Mouse (Mus musculus): ENCODE measurements around the gene Tnik. TPM values are rescaled to one million over a fixed set of nuclear protein-coding genes. Genes with fewer than 3 reads are reported as not detected.

Gene Tnik
- total RNA-seq, 1 experiment from 2014 or later, result 19.7 TPM

GRCm38 (mm10) chr3:28383526-28384126 is 120.6 kb downstream of the Tnik start:
- ATAC-seq (replicated peaks; ENCODE audit: insufficient number of reproducible peaks, low FRiP score, low TSS enrichment, poor library complexity, severe bottlenecking), result no peak

- no peak for ATAC-seq (replicated peaks; ENCODE audit: insufficient number of reproducible peaks, low FRiP score, low TSS enrichment, poor library complexity, severe bottlenecking)
These were observed 122.4 kb downstream of the Tnik start for GRCm38 (mm10) chr3:28385199-28385975.

GRCm38 (mm10) chr3:28388540-28388939 is 125.5 kb downstream of the Tnik start:
- no peak for ATAC-seq (replicated peaks; ENCODE audit: insufficient number of reproducible peaks, low FRiP score, low TSS enrichment, poor library complexity, severe bottlenecking)

GRCm38 (mm10) chr3:28390183-28390582 is 127.2 kb downstream of the Tnik start:
- no peak for ATAC-seq (replicated peaks; ENCODE audit: insufficient number of reproducible peaks, low FRiP score, low TSS enrichment, poor library complexity, severe bottlenecking)

GRCm38 (mm10) chr3:28392542-28392941 is 129.5 kb downstream of the Tnik start:
- ATAC-seq (replicated peaks; ENCODE audit: insufficient number of reproducible peaks, low FRiP score, low TSS enrichment, poor library complexity, severe bottlenecking), result no peak

- ATAC-seq (replicated peaks; ENCODE audit: insufficient number of reproducible peaks, low FRiP score, low TSS enrichment, poor library complexity, severe bottlenecking), result no peak
These were observed 135.8 kb downstream of the Tnik start for GRCm38 (mm10) chr3:28398781-28399180.

- no peak for ATAC-seq (replicated peaks; ENCODE audit: insufficient number of reproducible peaks, low FRiP score, low TSS enrichment, poor library complexity, severe bottlenecking)
These were observed 136.7 kb downstream of the Tnik start for GRCm38 (mm10) chr3:28399593-28400216.

- ATAC-seq (replicated peaks; ENCODE audit: insufficient number of reproducible peaks, low FRiP score, low TSS enrichment, poor library complexity, severe bottlenecking), result no peak
These were observed 138.3 kb downstream of the Tnik start for GRCm38 (mm10) chr3:28401335-28401734.

- ATAC-seq (replicated peaks; ENCODE audit: insufficient number of reproducible peaks, low FRiP score, low TSS enrichment, poor library complexity, severe bottlenecking), result no peak
These were observed 139.2 kb downstream of the Tnik start for GRCm38 (mm10) chr3:28402221-28402620.

- no peak for ATAC-seq (replicated peaks; ENCODE audit: insufficient number of reproducible peaks, low FRiP score, low TSS enrichment, poor library complexity, severe bottlenecking)
These were observed 142.4 kb downstream of the Tnik start for GRCm38 (mm10) chr3:28405391-28405790.

GRCm38 (mm10) chr3:28408859-28409459 is 145.9 kb downstream of the Tnik start:
- no peak for ATAC-seq (replicated peaks; ENCODE audit: insufficient number of reproducible peaks, low FRiP score, low TSS enrichment, poor library complexity, severe bottlenecking)

- no peak for ATAC-seq (replicated peaks; ENCODE audit: insufficient number of reproducible peaks, low FRiP score, low TSS enrichment, poor library complexity, severe bottlenecking)
These were observed 147.3 kb downstream of the Tnik start for GRCm38 (mm10) chr3:28410269-28410668.

- no peak for ATAC-seq (replicated peaks; ENCODE audit: insufficient number of reproducible peaks, low FRiP score, low TSS enrichment, poor library complexity, severe bottlenecking)
These were observed 153.0 kb downstream of the Tnik start for GRCm38 (mm10) chr3:28415986-28416385.

- ATAC-seq (replicated peaks; ENCODE audit: insufficient number of reproducible peaks, low FRiP score, low TSS enrichment, poor library complexity, severe bottlenecking), result no peak
These were observed 154.2 kb downstream of the Tnik start for GRCm38 (mm10) chr3:28417091-28417715.

GRCm38 (mm10) chr3:28420194-28420593 is 157.2 kb downstream of the Tnik start:
- no peak for ATAC-seq (replicated peaks; ENCODE audit: insufficient number of reproducible peaks, low FRiP score, low TSS enrichment, poor library complexity, severe bottlenecking)

GRCm38 (mm10) chr3:28420698-28421097 is 157.7 kb downstream of the Tnik start:
- ATAC-seq (replicated peaks; ENCODE audit: insufficient number of reproducible peaks, low FRiP score, low TSS enrichment, poor library complexity, severe bottlenecking), result no peak

GRCm38 (mm10) chr3:28421798-28422197 is 158.8 kb downstream of the Tnik start:
- ATAC-seq (replicated peaks; ENCODE audit: insufficient number of reproducible peaks, low FRiP score, low TSS enrichment, poor library complexity, severe bottlenecking), result no peak

GRCm38 (mm10) chr3:28422221-28422620 is 159.2 kb downstream of the Tnik start:
- ATAC-seq (replicated peaks; ENCODE audit: insufficient number of reproducible peaks, low FRiP score, low TSS enrichment, poor library complexity, severe bottlenecking), result no peak

GRCm38 (mm10) chr3:28425911-28426310 is 162.9 kb downstream of the Tnik start:
- ATAC-seq (replicated peaks; ENCODE audit: insufficient number of reproducible peaks, low FRiP score, low TSS enrichment, poor library complexity, severe bottlenecking), result no peak

Measured in monocyte, adult 5-6 weeks (primary cell).